Mouse (Mus musculus): ENCODE results near the gene Rab3b. TPM values are rescaled to one million over a fixed set of nuclear protein-coding genes. Genes with fewer than 3 reads are reported as not detected.
"Not testable (repeated sequence)": the region's sequence is repeated elsewhere in the genome, so short reads cannot be mapped to it uniquely, and the experiment has no call there.

The Rab3b gene
- polyA plus RNA-seq, 1 experiment from 2014 or later = 3.2 TPM

DNA sequence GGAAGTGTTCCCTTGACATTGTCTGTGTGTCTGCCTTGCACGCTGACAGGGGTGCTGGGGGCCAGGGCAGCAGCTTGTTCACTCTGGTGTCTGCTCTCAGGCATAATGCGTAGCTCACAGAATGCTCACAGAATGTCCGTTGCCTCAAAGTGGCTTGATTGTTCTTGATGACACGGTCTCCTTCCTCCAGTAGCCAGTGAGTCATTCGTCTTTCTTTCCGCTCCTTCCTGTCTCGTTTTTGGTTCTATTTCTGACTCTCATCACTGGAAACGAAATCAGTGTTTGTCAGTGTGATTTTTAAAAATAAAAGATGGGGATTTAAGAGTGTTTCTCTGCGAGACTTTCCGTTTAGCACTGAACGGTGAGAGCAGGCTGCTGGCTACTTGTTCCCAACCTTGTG, 36.2 kb downstream of the Rab3b start:
- no peak overlapping the region for H3K27ac ChIP-seq (ENCODE audit: low read length)
- 47% methylated on average over 11 of the region's 11 CpGs for WGBS

DNA sequence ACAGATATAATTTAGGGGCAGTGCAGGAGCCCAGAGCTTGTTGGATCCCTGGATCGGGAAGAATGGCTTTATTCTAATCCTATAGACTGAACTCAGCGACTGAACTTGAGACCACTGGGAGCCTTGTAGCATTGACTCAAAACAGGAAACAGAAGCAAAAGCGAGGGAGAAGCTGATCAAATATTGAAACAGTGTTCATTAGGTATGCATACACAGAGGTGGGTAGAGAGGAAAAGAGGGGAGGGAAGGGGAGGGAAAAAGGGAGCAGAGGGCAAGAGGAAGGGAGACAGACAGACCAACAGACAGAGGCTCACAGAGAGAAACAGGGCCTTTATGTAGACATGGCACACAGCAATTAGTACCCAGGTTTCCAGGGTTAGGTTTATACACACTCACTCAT, 38.8 kb downstream of the Rab3b start:
- no peak overlapping the region for H3K4me2 ChIP-seq (replicated peaks; ENCODE audit: low read depth, low read length)

More for the DNA sequence above, 36.2 kb downstream of the Rab3b start:
- H3K27me3 ChIP-seq (replicated peaks; ENCODE audit: insufficient read depth, low read length) = no peaks in the 10 kb centered on the region
- no peaks in the 10 kb centered on the region for H3K36me3 ChIP-seq (ENCODE audit: insufficient read depth, low read length)
- no peak overlapping the region for H3K9ac ChIP-seq (replicated peaks; ENCODE audit: low read depth)
- no peaks in the 10 kb centered on the region for H3K9me3 ChIP-seq (ENCODE audit: low read length)
- no peak overlapping the region for H3K4me3 ChIP-seq (ENCODE audit: low read depth, low read length)
- no peak overlapping the region for H3K4me2 ChIP-seq (replicated peaks; ENCODE audit: low read depth, low read length)
- H3K4me1 ChIP-seq (ENCODE audit: insufficient read depth, low read depth, low read length) = peaks cover 5% of the 10 kb centered on the region; the same call in 1 of the 2 replicates
- DNase-seq (ENCODE audit: low spot score) (peak; percentile 10), ATAC-seq (no peak; the same call in 1 of the 2 replicates)
- TF ChIP-seq CTCF (IDR thresholded peaks at IDR 0.05) = no peak

DNA sequence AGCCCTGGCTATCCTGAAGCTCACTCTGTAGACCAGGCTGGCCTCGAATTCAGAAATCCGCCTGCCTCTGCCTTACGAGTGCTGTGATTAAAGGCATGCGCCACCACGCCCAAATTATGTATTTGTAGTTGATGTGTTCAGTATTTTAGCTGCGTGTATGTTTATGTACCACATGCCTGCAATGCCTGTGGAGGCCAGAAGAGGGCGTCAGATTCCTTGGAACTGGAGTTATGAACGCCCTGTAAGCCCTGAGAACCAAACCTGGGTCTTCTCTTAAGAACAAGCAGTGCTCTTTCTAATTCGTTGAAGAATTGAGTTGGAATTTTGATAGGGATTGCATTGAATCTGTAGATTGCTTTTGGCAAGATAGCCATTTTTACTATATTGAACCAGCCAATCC, 49.1 kb downstream of the Rab3b start:
- H3K36me3 ChIP-seq (ENCODE audit: insufficient read depth, low read length); H3K4me2 ChIP-seq (replicated peaks; ENCODE audit: low read depth, low read length); ATAC-seq; DNase-seq (ENCODE audit: low spot score); H3K9me3 ChIP-seq (ENCODE audit: low read length); H3K4me3 ChIP-seq (ENCODE audit: low read depth, low read length); H3K27me3 ChIP-seq (replicated peaks; ENCODE audit: insufficient read depth, low read length); H3K27ac ChIP-seq (ENCODE audit: low read length); H3K4me1 ChIP-seq (ENCODE audit: insufficient read depth, low read depth, low read length); H3K9ac ChIP-seq (replicated peaks; ENCODE audit: low read depth): not testable (repeated sequence)
- TF ChIP-seq CTCF (IDR thresholded peaks at IDR 0.05) = peak; percentile 12
- WGBS = 79% methylated on average over 9 of the region's 9 CpGs

More for the DNA sequence above, 38.8 kb downstream of the Rab3b start:
- no peaks in the 10 kb centered on the region for H3K36me3 ChIP-seq (ENCODE audit: insufficient read depth, low read length)
- H3K27me3 ChIP-seq (replicated peaks; ENCODE audit: insufficient read depth, low read length) = no peaks in the 10 kb centered on the region
- TF ChIP-seq CTCF (IDR thresholded peaks at IDR 0.05) (no peak), EP300 (IDR thresholded peaks at IDR 0.05) (no peak)
- DNase-seq (ENCODE audit: low spot score) (no peak), ATAC-seq (no peak)
- H3K9me3 ChIP-seq (ENCODE audit: low read length) = no peaks in the 10 kb centered on the region
- no peak overlapping the region for H3K27ac ChIP-seq (ENCODE audit: low read length)
- H3K4me3 ChIP-seq (ENCODE audit: low read depth, low read length) = no peak overlapping the region
- H3K4me1 ChIP-seq (ENCODE audit: insufficient read depth, low read depth, low read length) = peaks cover 5% of the 10 kb centered on the region; the same call in 1 of the 2 replicates
- 43% methylated on average over 3 of the region's 3 CpGs for WGBS
- no peak overlapping the region for H3K9ac ChIP-seq (replicated peaks; ENCODE audit: low read depth)

DNA sequence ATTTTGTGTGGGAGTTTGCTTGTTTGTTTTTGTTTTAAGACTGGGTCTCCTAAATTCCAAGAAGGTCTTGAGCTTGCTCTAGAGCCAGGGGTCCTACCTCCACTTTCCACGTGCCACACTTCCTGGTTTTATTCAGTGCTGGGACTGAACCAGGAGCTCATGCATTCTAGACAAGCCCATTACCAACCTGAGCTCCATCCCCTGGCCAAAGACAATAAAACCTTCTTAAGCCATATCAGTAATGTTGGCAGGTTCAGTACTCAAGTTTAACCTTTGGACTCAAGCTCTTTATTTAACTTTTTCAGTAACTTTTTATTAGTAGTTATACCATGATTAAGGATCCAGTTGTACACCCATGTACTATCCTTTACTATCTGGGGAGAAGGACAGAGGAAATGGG, 54.3 kb downstream of the Rab3b start:
- H3K4me1 ChIP-seq (ENCODE audit: insufficient read depth, low read depth, low read length) = no peaks in the 10 kb centered on the region
- DNase-seq (ENCODE audit: low spot score) (no peak), ATAC-seq (no peak)
- no peak overlapping the region for H3K4me3 ChIP-seq (ENCODE audit: low read depth, low read length)
- H3K4me2 ChIP-seq (replicated peaks; ENCODE audit: low read depth, low read length) = no peak overlapping the region
- TF ChIP-seq EP300 (IDR thresholded peaks at IDR 0.05) (no peak), CTCF (IDR thresholded peaks at IDR 0.05) (no peak)
- H3K27ac ChIP-seq (ENCODE audit: low read length) = no peak overlapping the region
- no peaks in the 10 kb centered on the region for H3K9me3 ChIP-seq (ENCODE audit: low read length)
- no peaks in the 10 kb centered on the region for H3K27me3 ChIP-seq (replicated peaks; ENCODE audit: insufficient read depth, low read length)
- 54% methylated on average over 1 of the region's 1 CpGs for WGBS
- no peak overlapping the region for H3K9ac ChIP-seq (replicated peaks; ENCODE audit: low read depth)
- H3K36me3 ChIP-seq (ENCODE audit: insufficient read depth, low read length) = no peaks in the 10 kb centered on the region

DNA sequence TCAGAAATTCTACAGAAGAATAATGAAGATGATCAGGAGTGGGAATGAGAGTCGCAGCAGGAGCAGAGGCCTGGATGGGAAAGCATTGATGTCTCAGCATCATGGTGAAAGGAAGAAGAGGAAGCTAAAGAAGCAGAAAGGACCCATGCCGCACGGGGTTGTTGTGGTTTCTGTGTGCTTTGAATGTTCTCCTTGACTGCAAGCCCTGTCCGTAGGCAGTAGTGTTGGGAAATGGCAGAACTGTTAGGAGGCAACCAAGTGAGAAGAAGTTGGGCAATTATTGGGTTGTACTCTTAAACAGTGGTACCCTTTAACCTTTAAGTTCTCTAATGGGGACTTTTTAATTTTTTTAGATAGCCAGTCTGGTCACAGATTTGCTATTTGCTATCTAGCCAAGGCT, 56.0 kb downstream of the Rab3b start:
- no peaks in the 10 kb centered on the region for H3K9me3 ChIP-seq (ENCODE audit: low read length)
- TF ChIP-seq CTCF (IDR thresholded peaks at IDR 0.05) (no peak), EP300 (IDR thresholded peaks at IDR 0.05) (no peak)
- WGBS = 87% methylated on average over 4 of the region's 4 CpGs
- H3K4me2 ChIP-seq (replicated peaks; ENCODE audit: low read depth, low read length) = no peak overlapping the region
- no peaks in the 10 kb centered on the region for H3K36me3 ChIP-seq (ENCODE audit: insufficient read depth, low read length)
- ATAC-seq = no peak
- H3K27me3 ChIP-seq (replicated peaks; ENCODE audit: insufficient read depth, low read length) = no peaks in the 10 kb centered on the region
- no peak overlapping the region for H3K27ac ChIP-seq (ENCODE audit: low read length)
- H3K4me1 ChIP-seq (ENCODE audit: insufficient read depth, low read depth, low read length) = no peaks in the 10 kb centered on the region
- no peak overlapping the region for H3K9ac ChIP-seq (replicated peaks; ENCODE audit: low read depth)
- H3K4me3 ChIP-seq (ENCODE audit: low read depth, low read length) = no peak overlapping the region
- DNase-seq (ENCODE audit: low spot score) = no peak

DNA sequence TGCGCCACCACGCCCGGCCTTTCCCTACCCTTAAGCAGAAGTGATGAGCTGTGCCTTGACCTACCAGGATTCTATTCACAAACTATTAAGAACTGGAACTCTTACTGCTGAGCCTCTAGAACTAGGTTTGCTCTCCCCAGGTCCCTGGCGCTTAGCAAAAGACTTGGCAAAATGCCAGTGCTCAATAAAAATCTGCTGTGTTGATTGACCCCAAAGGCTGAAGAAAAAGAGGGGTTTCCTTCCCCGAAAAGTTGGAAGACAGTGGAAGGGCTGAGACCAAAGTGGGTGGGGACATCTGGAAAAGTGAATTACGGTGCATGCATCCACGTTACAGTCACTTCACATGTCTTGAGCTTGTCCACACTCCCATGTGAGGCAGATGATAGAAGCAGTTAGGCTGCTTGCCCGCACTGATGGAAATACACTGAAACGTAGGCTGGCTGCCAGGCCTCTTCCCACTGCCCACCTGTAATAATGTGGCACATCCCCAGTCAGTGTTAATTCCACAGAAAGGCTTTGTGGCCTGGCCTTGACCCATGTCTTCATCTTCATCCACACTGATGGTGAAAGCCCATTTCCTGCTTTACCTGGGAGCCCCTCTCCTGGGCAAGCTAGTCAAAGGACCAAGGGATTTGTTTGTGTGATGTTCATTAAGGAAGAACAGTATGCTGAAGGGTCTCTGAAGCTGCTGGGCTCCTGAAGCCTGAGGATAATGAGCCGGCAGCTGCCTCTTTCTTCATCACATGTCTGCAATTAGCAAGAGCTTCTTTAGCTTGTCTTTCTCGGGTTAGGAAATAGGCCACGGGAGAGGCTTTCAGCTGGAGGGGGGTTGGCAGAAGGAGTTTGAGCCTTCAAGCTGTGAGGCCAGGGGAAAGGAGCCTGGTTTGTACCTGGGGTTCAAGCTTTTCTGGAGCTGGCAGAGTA, 59.2 kb downstream of the Rab3b start:
- Histone ChIP-seq H3K4me1 (ENCODE audit: insufficient read depth, low read depth, low read length) (no peaks in the 10 kb centered on the region), H3K27me3 (replicated peaks; ENCODE audit: insufficient read depth, low read length) (no peaks in the 10 kb centered on the region), H3K27ac (ENCODE audit: low read length) (no peak overlapping the region), H3K9ac (replicated peaks; ENCODE audit: low read depth) (no peak overlapping the region), H3K36me3 (ENCODE audit: insufficient read depth, low read length) (no peaks in the 10 kb centered on the region), H3K4me2 (replicated peaks; ENCODE audit: low read depth, low read length) (no peak overlapping the region), H3K9me3 (ENCODE audit: low read length) (no peaks in the 10 kb centered on the region), H3K4me3 (ENCODE audit: low read depth, low read length) (no peak overlapping the region)
- 70% methylated on average over 12 of the region's 12 CpGs for WGBS
- DNase-seq (ENCODE audit: low spot score) (no peak), ATAC-seq (no peak)
- TF ChIP-seq EP300 (IDR thresholded peaks at IDR 0.05) = no peak
- no peak for TF ChIP-seq CTCF (IDR thresholded peaks at IDR 0.05)
